Mouse (Mus musculus) neural tube, embryonic 12.5 days (tissue): ENCODE results near the gene Olfr304. TPM values are rescaled to one million over a fixed set of nuclear protein-coding genes. Genes with fewer than 3 reads are reported as not detected.
"Not testable (repeated sequence)": the region's sequence is repeated elsewhere in the genome, so short reads cannot be mapped to it uniquely, and the experiment has no call there.

Experiments used
- ATAC-seq: fragments of 200-750 bp; cut with Nextera tagmentation; 2 replicates; pipeline ENCODE4 v1.8.0; 2017; ENCODE audit warnings: low read depth, mild to moderate bottlenecking, moderate TSS enrichment, moderate library complexity; ENCODE audit not compliant: low FRiP score
- H3K27ac ChIP-seq: fragments of 300-500 bp; sonication (generic); 2 replicates; pipeline ENCODE4 v1.5.1; 2016
- H3K27me3 ChIP-seq: fragments of 300-500 bp; sonication (generic); replicated peaks from 2 replicates; pipeline ENCODE4 v1.6.1; 2016; ENCODE audit warnings: mild to moderate bottlenecking
- H3K36me3 ChIP-seq: fragments of 300-500 bp; sonication (generic); 2 replicates; pipeline ENCODE4 v1.6.1; 2016; ENCODE audit warnings: mild to moderate bottlenecking
- H3K4me1 ChIP-seq: fragments of 300-500 bp; sonication (generic); 2 replicates; pipeline ENCODE4 v1.6.1; 2016
- H3K4me2 ChIP-seq: fragments of 300-500 bp; sonication (generic); replicated peaks from 2 replicates; pipeline ENCODE4 v1.6.1; 2016; ENCODE audit warnings: mild to moderate bottlenecking
- H3K4me3 ChIP-seq: fragments of 300-500 bp; sonication (generic); 2 replicates; pipeline ENCODE4 v1.5.1; 2016
- H3K9ac ChIP-seq: fragments of 300-500 bp; sonication (generic); 2 replicates; pipeline ENCODE4 v1.6.1; 2016; ENCODE audit warnings: mild to moderate bottlenecking
- H3K9me3 ChIP-seq: fragments of 300-500 bp; sonication (generic); 2 replicates; pipeline ENCODE4 v1.6.1; 2016; ENCODE audit warnings: mild to moderate bottlenecking
- WGBS: fragments of 180-500 bp; shearing (Covaris S2); methylation state at CpG from one replicate; pipeline ENCODE4 v1.1.7; 2016; 5-methylcytosine and 5-hydroxymethylcytosine counted together
- polyA plus RNA-seq: library from polyadenylated mRNA; unstranded; fragments of >200 nt; fragmentation: Nextera tagmentation; extraction: Ambion mirVana; gene quantifications from 2 replicates; pipeline ENCODE4 v1.2.1, GENCODE M21; 2016

Gene Olfr304
- not detected in 2 replicates for polyA plus RNA-seq

- Histone ChIP-seq H3K9me3 (no peaks in the 10 kb centered on the region), H3K27ac (no peak within 1 kb of the TSS), H3K9ac (no peak within 1 kb of the TSS), H3K27me3 (no peaks in the 10 kb centered on the region), H3K4me3 (no peak within 1 kb of the TSS), H3K36me3 (no peaks in the 10 kb centered on the region), H3K4me2 (no peak within 1 kb of the TSS), H3K4me1 (no peaks in the 10 kb centered on the region)
- no peak for ATAC-seq
- WGBS: 77% methylated on average over 1 of the region's 1 CpGs
These were observed at the start of gene Olfr304 for GRCm38 (mm10) chr7:86386558-86386957. Olfr304 (minus strand) TSS chr7:86386658.

- no peak within 1 kb of the TSS for H3K4me2 ChIP-seq
- H3K27me3 ChIP-seq: no peaks in the 10 kb centered on the region
- no peaks in the 10 kb centered on the region for H3K36me3 ChIP-seq
- no peaks in the 10 kb centered on the region for H3K9me3 ChIP-seq
- H3K9ac ChIP-seq: no peak within 1 kb of the TSS
- no peak for ATAC-seq
- 89% methylated on average over 2 of the region's 2 CpGs for WGBS
- no peak within 1 kb of the TSS for H3K27ac ChIP-seq
- H3K4me1 ChIP-seq: no peaks in the 10 kb centered on the region
- no peak within 1 kb of the TSS for H3K4me3 ChIP-seq
These were observed 17.1 kb upstream of the Olfr304 start, which contains the start of gene Olfr301 for GRCm38 (mm10) chr7:86403546-86403945. Olfr301 (plus strand) TSS chr7:86403846.

GRCm38 (mm10) chr7:86397689-86398088, 11.2 kb upstream of the Olfr304 start, which contains the start of gene Olfr303:
Olfr303 (minus strand) TSS chr7:86397789.
- Histone ChIP-seq H3K4me2 (no peak within 1 kb of the TSS), H3K27ac (no peak within 1 kb of the TSS), H3K27me3 (no peaks in the 10 kb centered on the region), H3K4me3 (no peak within 1 kb of the TSS), H3K4me1 (no peaks in the 10 kb centered on the region), H3K36me3 (no peaks in the 10 kb centered on the region), H3K9me3 (no peaks in the 10 kb centered on the region), H3K9ac (no peak within 1 kb of the TSS)
- ATAC-seq: no peak

- no peaks in the 10 kb centered on the region for H3K9me3 ChIP-seq
- ATAC-seq: no peak
- WGBS: 59% methylated on average over 3 of the region's 3 CpGs
These were observed 689 bp downstream of the Olfr304 start for GRCm38 (mm10) chr7:86385769-86386168.

GRCm38 (mm10) chr7:86366828-86367227, 19.6 kb downstream of the Olfr304 start, which contains the start of gene Olfr305:
Olfr305 (minus strand) TSS chr7:86366928.
- Histone ChIP-seq H3K4me3 (no peak within 1 kb of the TSS), H3K36me3 (no peaks in the 10 kb centered on the region), H3K4me1 (no peaks in the 10 kb centered on the region), H3K9ac (no peak within 1 kb of the TSS), H3K4me2 (no peak within 1 kb of the TSS), H3K27me3 (no peaks in the 10 kb centered on the region), H3K27ac (no peak within 1 kb of the TSS), H3K9me3 (no peaks in the 10 kb centered on the region)
- ATAC-seq: no peak
- 86% methylated on average over 1 of the region's 1 CpGs for WGBS

More at GRCm38 (mm10) chr7:86385769-86386168, 689 bp downstream of the Olfr304 start:
- Histone ChIP-seq H3K4me1 (no peaks in the 10 kb centered on the region), H3K27ac (no peak overlapping the region), H3K27me3 (no peaks in the 10 kb centered on the region), H3K9ac (no peak overlapping the region), H3K4me2 (no peak overlapping the region), H3K36me3 (no peaks in the 10 kb centered on the region), H3K4me3 (no peak overlapping the region)

- not testable (repeated sequence) for H3K4me1 ChIP-seq, H3K27ac ChIP-seq, H3K9ac ChIP-seq, ATAC-seq, H3K27me3 ChIP-seq, H3K4me3 ChIP-seq, H3K4me2 ChIP-seq, H3K9me3 ChIP-seq, H3K36me3 ChIP-seq
- WGBS: 90% methylated on average over 9 of the region's 9 CpGs
These were observed 40.2 kb downstream of the Olfr304 start for GRCm38 (mm10) chr7:86346296-86346695.

- Histone ChIP-seq H3K4me3 (no peak overlapping the region), H3K4me1 (no peaks in the 10 kb centered on the region), H3K9ac (no peak overlapping the region), H3K27me3 (no peaks in the 10 kb centered on the region), H3K27ac (no peak overlapping the region), H3K36me3 (no peaks in the 10 kb centered on the region), H3K4me2 (no peak overlapping the region), H3K9me3 (no peaks in the 10 kb centered on the region)
- ATAC-seq: no peak
- 75% methylated on average over 3 of the region's 3 CpGs for WGBS
These were observed 42.2 kb downstream of the Olfr304 start for GRCm38 (mm10) chr7:86344253-86344652.

GRCm38 (mm10) chr7:86342881-86343565, 43.4 kb downstream of the Olfr304 start:
- ATAC-seq: no peak
- Histone ChIP-seq H3K4me1 (no peaks in the 10 kb centered on the region), H3K9ac (no peak overlapping the region), H3K27me3 (no peaks in the 10 kb centered on the region), H3K4me2 (no peak overlapping the region), H3K27ac (no peak overlapping the region), H3K9me3 (no peaks in the 10 kb centered on the region), H3K36me3 (no peaks in the 10 kb centered on the region), H3K4me3 (no peak overlapping the region)
- 77% methylated on average over 14 of the region's 14 CpGs for WGBS

GRCm38 (mm10) chr7:86337486-86337885, 49.0 kb downstream of the Olfr304 start, which contains the start of gene Olfr307:
Olfr307 (minus strand) TSS chr7:86337586.
- no peak within 1 kb of the TSS for H3K9ac ChIP-seq
- 75% methylated on average over 1 of the region's 1 CpGs for WGBS
- no peaks in the 10 kb centered on the region for H3K27me3 ChIP-seq
- ATAC-seq: no peak
- no peak within 1 kb of the TSS for H3K4me3 ChIP-seq
- H3K4me2 ChIP-seq: no peak within 1 kb of the TSS
- no peaks in the 10 kb centered on the region for H3K4me1 ChIP-seq
- H3K9me3 ChIP-seq: no peaks in the 10 kb centered on the region
- no peak within 1 kb of the TSS for H3K27ac ChIP-seq
- H3K36me3 ChIP-seq: no peaks in the 10 kb centered on the region

Other genes with a start within 250 kb of the Olfr304 start
- not detected in 2 replicates for gene Vmn2r75, start 214.9 kb downstream of the Olfr304 start, polyA plus RNA-seq
- not detected in 2 replicates for gene Vmn2r76, start 140.3 kb downstream of the Olfr304 start, polyA plus RNA-seq
- gene Olfr310, start 109.5 kb downstream of the Olfr304 start, polyA plus RNA-seq: not detected in 2 replicates
- not detected in 2 replicates for gene Olfr309, start 73.0 kb downstream of the Olfr304 start, polyA plus RNA-seq
- gene Olfr308, start 61.0 kb downstream of the Olfr304 start, polyA plus RNA-seq: not detected in 2 replicates
- not detected in 2 replicates for gene Olfr307, start 49.1 kb downstream of the Olfr304 start, polyA plus RNA-seq
- gene Olfr305, start 19.7 kb downstream of the Olfr304 start, polyA plus RNA-seq: not detected in 2 replicates
- gene Olfr303, start 11.1 kb upstream of the Olfr304 start, polyA plus RNA-seq: not detected in 2 replicates
- gene Olfr301, start 17.2 kb upstream of the Olfr304 start, polyA plus RNA-seq: not detected in 2 replicates
- not detected in 2 replicates for gene Olfr299, start 73.3 kb upstream of the Olfr304 start, polyA plus RNA-seq
- gene Olfr298, start 105.8 kb upstream of the Olfr304 start, polyA plus RNA-seq: not detected in 2 replicates
- gene Olfr297, start 133.3 kb upstream of the Olfr304 start, polyA plus RNA-seq: not detected in 2 replicates
- not detected in 2 replicates for gene Olfr295, start 197.2 kb upstream of the Olfr304 start, polyA plus RNA-seq
- not detected in 2 replicates for gene Olfr294, start 230.0 kb upstream of the Olfr304 start, polyA plus RNA-seq